Mouse (Mus musculus): ENCODE results near the gene Ptma.
"Not testable (repeated sequence)": the region's sequence is repeated elsewhere in the genome, so short reads cannot be mapped to it uniquely, and the experiment has no call there.

Ptma gene

DNA sequence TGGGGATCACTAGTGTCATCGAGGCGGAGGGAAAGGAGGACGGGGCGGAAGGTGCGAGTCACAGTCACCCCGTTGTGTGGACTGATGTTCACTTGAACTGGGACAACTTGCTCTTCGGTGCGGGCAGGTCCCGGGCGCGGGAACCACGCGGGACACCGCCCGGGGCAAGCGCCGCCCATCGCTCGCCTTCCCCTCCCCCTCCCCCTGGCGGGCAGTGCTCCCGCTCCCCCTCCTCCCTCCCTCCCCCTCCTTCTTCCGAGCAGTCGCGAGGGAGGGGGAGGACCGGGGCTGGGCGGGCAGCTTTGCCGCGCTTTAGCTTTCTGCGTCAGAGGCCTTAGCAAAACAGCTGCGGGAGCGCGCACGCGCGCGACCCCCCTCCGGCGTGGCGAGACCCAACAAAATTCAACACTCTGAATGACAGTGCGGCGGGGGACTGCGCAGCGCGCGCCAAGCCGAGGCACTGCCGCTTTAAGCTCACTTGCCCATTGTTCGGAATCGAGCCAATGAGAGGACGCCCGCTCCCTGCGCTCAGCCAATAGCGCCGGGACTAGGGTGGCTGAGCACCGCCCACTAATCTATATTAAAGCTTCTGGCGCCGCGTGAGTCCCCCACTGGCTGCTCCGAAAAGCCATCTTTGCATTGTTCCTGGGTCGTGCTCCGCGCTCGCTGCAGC, at the start of gene Ptma:
Ptma (plus strand) TSS at position 611 of the 673 bp plus-strand sequence.
- peak; percentile 100 for DNase-seq (ENCODE audit: low spot score)

DNA sequence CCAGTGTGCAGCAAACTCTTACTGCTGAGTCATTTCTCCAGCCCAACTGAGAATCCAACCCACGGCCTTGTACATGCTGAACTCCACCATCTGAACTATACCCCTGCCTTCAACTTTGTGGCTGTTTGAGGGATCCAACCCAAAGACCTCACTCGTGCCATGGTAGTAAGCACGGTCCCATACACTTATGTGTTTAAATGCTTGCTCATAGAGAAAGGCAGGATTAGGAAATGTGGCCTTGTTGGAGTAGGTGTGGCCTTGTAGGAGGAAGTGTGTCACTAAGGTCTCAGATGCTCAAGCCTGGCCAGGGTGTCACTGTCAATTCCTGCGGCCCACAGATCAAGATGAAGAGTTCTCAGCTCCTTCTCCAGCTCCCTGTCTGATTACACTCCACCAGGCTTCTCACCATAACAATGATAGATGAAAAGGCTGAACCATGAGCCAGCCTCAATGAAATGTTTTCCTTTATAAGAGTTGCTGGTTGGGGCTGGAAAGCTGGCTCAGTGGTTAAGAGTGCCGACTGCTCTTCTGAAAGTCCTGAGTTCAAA, 48.7 kb upstream of the Ptma start:
- no peak for DNase-seq (ENCODE audit: low spot score)

- DNase-seq (ENCODE audit: low spot score) = peak; percentile 82
These were observed 47.3 kb upstream of the Ptma start for GRCm38 (mm10) chr1:86479099-86479825.

DNA sequence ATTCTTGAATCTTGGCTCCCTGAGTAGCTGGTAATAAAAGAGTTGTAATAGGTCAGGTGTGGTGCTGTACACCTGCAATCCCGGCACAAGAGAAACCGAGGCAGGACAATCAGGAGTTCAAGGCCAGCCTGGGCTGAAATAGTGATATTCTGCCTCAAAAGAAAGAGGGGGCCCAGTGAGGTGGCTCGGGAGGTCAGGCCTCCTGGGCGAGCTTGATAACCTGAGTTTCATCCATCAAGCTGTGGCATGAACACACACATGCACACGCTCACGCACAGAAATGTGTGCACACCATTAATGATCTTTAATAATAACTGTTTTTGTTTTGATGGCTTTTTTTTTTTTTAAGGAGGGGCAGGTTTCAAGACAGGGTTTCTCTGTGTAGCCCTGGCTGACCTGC, 46.2 kb upstream of the Ptma start:
- DNase-seq (ENCODE audit: low spot score) = no peak

- DNase-seq (ENCODE audit: low spot score) = no peak
These were observed 45.6 kb upstream of the Ptma start for GRCm38 (mm10) chr1:86480735-86481447.

- DNase-seq (ENCODE audit: low spot score) = no peak
These were observed 45.1 kb upstream of the Ptma start for GRCm38 (mm10) chr1:86481468-86481867.

- no peak for DNase-seq (ENCODE audit: low spot score)
These were observed 44.2 kb upstream of the Ptma start for GRCm38 (mm10) chr1:86482288-86482687.

DNA sequence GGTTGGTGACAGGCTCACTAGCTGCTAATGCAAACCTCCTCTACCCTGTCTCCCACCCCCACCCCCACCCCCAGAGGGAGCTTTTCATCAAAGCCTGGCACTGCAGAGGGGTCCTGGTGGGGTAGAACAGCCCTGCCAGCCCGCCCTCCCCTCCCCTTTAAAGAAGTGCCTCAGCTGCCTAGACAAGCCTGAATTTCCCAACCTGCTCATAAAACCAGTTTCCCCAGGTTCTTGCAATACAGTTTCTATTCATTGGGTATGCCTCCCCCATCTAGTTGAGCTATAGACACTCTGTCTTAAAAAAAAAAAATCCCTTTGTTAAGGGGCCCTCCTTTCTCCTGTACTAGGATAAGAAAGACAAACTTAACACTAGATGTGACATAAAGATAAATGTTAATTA, 43.8 kb upstream of the Ptma start:
- DNase-seq (ENCODE audit: low spot score) = no peak

- DNase-seq (ENCODE audit: low spot score) = no peak
These were observed 41.2 kb upstream of the Ptma start for GRCm38 (mm10) chr1:86485346-86485745.

DNA sequence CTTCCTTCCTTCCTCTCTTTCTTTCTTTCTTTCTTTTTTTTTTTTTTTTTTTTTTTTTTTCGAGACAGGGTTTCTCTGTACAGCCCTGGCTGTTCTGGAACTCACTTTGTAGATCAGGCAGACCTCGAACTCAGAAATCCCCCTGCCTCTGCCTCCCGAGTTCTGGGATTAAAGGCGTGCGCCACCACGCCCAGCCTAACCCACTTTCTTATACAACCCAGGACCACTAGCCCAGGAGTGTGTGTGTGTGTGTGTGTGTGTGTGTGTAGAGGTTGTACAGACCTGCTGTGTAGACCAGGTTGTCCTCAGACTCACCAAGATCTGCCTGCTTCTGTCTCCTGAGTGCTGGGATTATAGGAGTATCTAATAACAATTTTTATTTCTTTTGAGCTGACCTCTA, 40.7 kb upstream of the Ptma start:
- DNase-seq (ENCODE audit: low spot score) = not testable (repeated sequence)

GRCm38 (mm10) chr1:86486703-86487294, 39.7 kb upstream of the Ptma start:
- no peak for DNase-seq (ENCODE audit: low spot score)

DNA sequence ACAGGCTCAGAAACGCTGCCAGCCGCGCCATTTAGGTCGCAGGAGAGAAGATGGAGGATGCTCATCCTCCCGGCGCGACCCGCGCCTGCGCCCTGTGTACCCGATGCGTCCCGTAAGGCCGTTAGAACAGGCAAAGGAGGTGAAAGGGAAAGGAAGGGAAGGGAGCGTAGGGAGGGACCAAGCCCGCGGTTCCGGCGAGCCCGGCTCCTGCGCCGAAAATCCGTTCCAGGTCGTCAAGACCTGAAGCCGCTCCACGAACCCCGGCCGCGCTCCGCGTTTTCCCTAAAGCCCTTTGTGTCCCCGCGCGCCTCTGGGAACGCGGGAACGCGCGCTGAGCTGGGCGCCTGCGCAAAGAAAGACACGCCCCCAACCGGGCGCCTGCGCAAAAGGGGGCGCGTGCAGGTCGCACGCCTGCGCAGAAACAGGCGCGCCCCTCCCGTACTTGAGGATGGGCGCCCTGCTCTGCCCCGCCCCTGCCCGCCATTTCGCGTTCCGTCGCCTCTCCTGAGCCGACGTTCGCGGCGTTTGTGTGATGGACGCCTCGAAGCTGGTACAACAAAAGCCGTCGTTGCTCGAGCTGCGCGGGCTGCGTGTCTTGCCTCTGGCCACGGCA, 39.1 kb upstream of the Ptma start:
- DNase-seq (ENCODE audit: low spot score) = peak; percentile 99

GRCm38 (mm10) chr1:86487908-86488314, 38.6 kb upstream of the Ptma start:
- no peak for DNase-seq (ENCODE audit: low spot score)

DNA sequence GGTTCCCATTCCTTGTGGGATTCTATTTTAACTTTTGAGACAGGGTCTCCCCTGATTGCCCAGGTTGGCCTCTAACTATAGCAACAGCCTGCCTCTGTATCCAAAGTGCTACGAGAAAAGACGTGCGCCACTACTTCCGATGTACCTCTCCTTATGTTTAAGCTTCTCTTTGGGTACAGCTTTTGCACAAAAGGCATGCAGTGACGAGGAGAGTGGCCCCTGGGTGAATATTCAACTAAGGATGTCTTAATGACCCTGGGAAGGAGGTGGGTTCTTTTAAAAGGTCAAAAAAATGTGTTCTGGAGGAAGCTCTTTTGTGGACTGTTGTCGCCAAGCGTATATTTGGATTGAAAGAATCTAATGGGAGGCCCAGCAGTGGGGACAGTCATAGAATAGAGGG, 38.2 kb upstream of the Ptma start:
- peak; percentile 66 for DNase-seq (ENCODE audit: low spot score)

DNA sequence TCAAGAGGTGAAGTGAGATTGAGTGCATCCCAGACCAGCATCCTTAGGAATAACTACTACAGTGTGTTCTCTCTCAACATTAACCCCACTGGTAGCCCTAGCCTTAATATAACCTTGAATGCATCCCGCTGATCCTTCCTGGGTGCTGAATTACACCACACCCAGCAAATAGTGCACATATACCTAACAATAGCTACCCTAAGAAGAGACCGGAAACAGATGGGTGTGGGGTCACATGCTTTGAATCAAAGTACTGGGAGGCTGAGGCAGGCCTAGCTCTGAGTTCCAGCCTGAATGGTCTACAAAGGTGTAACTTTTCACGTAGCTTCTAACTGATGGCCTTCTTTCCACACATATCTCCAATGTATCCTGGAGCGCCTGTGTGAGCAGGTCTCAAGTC, 37.8 kb upstream of the Ptma start:
- DNase-seq (ENCODE audit: low spot score) = no peak

GRCm38 (mm10) chr1:86489901-86490300, 36.6 kb upstream of the Ptma start:
- DNase-seq (ENCODE audit: low spot score) = no peak

DNA sequence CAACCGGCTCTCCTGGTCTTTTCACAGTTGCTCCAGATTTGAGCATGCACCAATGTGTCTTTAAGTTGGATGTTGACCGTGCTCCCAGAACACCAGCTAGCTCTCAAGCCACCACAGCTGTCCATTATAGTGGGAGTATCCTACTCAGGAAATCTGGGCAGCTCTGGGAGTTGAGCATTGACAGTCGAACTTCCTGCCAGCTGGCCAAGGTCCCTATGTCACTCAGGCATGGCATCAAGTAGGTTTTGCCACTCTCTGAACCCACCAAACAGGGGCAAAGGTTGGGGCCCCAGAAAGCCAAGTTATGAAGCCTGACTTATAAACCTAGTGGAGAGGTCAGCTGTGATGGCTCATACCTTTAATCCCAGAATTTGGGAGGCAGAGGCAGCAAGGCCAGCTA, 35.8 kb upstream of the Ptma start:
- no peak for DNase-seq (ENCODE audit: low spot score)

GRCm38 (mm10) chr1:86491533-86492094, 34.9 kb upstream of the Ptma start:
- peak; percentile 22 for DNase-seq (ENCODE audit: low spot score)

GRCm38 (mm10) chr1:86492095-86493070, 34.1 kb upstream of the Ptma start:
- peak; percentile 33 for DNase-seq (ENCODE audit: low spot score)

- DNase-seq (ENCODE audit: low spot score) = no peak
These were observed 32.7 kb upstream of the Ptma start for GRCm38 (mm10) chr1:86493783-86494182.

Data from yolk sac, embryonic 10.5 days (tissue).